Mouse (Mus musculus): ENCODE measurements at regions not wholly inside any gene's neighbourhood (a gene's known extent, or its start where the extent isn't known, plus 50 kb on each side); places are given as distances from the start of the nearest gene placed in this dataset.

DNA sequence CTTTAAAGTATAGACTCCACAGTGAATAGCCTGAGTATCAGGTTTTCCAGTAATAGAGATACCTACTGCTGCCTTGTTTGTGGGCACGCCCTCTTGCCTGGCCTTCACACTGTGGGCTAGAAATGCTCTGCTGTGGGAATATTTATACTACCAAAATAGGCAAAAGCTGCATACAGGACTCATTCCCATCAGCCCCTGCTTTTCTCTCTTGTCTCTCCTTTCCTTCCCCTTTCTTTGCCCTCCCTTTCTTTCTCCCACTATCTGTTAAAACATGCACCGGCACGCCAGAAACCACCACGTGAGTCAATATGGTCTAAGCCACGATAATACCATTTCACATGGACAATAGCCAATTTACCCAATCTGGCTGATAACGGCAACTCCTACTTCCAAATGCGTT lies 395.5 kb downstream of the Pmp22 start:
- no peak overlapping the region for H3K27ac ChIP-seq (ENCODE audit: low read length)
- no peak overlapping the region for H3K4me2 ChIP-seq (replicated peaks; ENCODE audit: low read depth, low read length)
- no peaks in the 10 kb centered on the region for H3K4me1 ChIP-seq (ENCODE audit: insufficient read depth, low read depth, low read length)
- DNase-seq (ENCODE audit: low spot score) (no peak), ATAC-seq (no peak)
- no peaks in the 10 kb centered on the region for H3K27me3 ChIP-seq (replicated peaks; ENCODE audit: insufficient read depth, low read length)
- no peak overlapping the region for H3K4me3 ChIP-seq (ENCODE audit: low read depth, low read length)
- H3K36me3 ChIP-seq (ENCODE audit: insufficient read depth, low read length): no peaks in the 10 kb centered on the region
- WGBS: 43% methylated on average over 7 of the region's 7 CpGs
- no peaks in the 10 kb centered on the region for H3K9me3 ChIP-seq (ENCODE audit: low read length)
- H3K9ac ChIP-seq (replicated peaks; ENCODE audit: low read depth): no peak overlapping the region
- TF ChIP-seq CTCF (IDR thresholded peaks at IDR 0.05): no peak
- TF ChIP-seq EP300 (IDR thresholded peaks at IDR 0.05): no peak

DNA sequence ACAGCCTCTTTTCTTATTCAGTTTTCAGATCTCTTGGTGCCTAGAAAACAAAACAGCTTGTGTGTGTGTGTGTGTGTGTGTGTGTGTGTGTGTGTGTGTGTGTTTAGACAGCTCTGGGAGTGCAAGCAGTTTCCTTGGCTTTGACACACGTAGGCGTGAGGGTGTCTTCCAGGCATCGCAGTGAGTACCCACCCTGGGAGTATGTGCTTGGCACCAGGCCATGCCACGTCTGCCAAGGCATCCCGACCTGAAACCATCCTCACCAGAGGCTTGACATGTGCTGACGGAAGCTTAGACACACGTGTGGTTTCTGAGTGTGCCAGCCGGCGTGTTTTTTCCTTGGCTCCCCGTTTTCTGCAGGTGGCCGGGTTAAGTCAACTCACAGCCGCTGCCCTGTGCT lies 396.6 kb downstream of the Pmp22 start:
- no peaks in the 10 kb centered on the region for H3K9me3 ChIP-seq (ENCODE audit: low read length)

DNA sequence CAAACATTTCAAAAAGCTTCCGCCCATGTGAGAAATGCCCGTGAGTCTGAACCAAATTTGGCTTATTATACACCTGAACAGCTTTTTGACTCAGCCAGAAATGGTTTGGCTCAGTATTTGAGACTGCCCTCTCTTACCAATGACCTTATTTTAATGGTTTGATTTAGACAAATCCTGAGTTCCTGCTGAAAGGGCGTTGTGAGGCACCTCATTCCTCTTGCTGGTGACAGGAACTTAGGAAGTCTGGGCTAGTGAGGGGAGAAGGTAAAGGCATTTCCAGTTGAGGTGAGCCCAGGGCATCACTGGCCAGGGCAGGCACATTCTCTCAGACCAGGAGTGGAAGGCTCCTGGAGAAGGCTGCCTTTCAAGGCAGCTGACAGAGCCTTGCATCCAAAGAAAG lies 396.1 kb downstream of the Hs3st3b1 start:
- no peak for TF ChIP-seq CTCF (IDR thresholded peaks at IDR 0.05)
- no peak for TF ChIP-seq EP300 (IDR thresholded peaks at IDR 0.05)
- no peak overlapping the region for H3K4me2 ChIP-seq (replicated peaks; ENCODE audit: low read depth, low read length)
- no peaks in the 10 kb centered on the region for H3K4me1 ChIP-seq (ENCODE audit: insufficient read depth, low read depth, low read length)
- no peak overlapping the region for H3K4me3 ChIP-seq (ENCODE audit: low read depth, low read length)
- H3K9ac ChIP-seq (replicated peaks; ENCODE audit: low read depth): no peak overlapping the region
- no peaks in the 10 kb centered on the region for H3K9me3 ChIP-seq (ENCODE audit: low read length)
- WGBS: 26% methylated on average over 3 of the region's 3 CpGs
- no peaks in the 10 kb centered on the region for H3K27me3 ChIP-seq (replicated peaks; ENCODE audit: insufficient read depth, low read length)
- H3K36me3 ChIP-seq (ENCODE audit: insufficient read depth, low read length): no peaks in the 10 kb centered on the region
- DNase-seq (ENCODE audit: low spot score): no peak
- ATAC-seq: no peak
- H3K27ac ChIP-seq (ENCODE audit: low read length): no peak overlapping the region

More for the DNA sequence above, 396.6 kb downstream of the Pmp22 start:
- Histone ChIP-seq H3K4me2 (replicated peaks; ENCODE audit: low read depth, low read length) (no peak overlapping the region; the same call in 1 of the 2 replicates), H3K4me1 (ENCODE audit: insufficient read depth, low read depth, low read length) (no peaks in the 10 kb centered on the region), H3K9ac (replicated peaks; ENCODE audit: low read depth) (no peak overlapping the region), H3K4me3 (ENCODE audit: low read depth, low read length) (no peak overlapping the region), H3K27me3 (replicated peaks; ENCODE audit: insufficient read depth, low read length) (no peaks in the 10 kb centered on the region), H3K27ac (ENCODE audit: low read length) (no peak overlapping the region), H3K36me3 (ENCODE audit: insufficient read depth, low read length) (no peaks in the 10 kb centered on the region)
- DNase-seq (ENCODE audit: low spot score) (no peak), ATAC-seq (no peak)
- TF ChIP-seq EP300 (IDR thresholded peaks at IDR 0.05): no peak
- no peak for TF ChIP-seq CTCF (IDR thresholded peaks at IDR 0.05)
- 18% methylated on average over 12 of the region's 12 CpGs for WGBS

DNA sequence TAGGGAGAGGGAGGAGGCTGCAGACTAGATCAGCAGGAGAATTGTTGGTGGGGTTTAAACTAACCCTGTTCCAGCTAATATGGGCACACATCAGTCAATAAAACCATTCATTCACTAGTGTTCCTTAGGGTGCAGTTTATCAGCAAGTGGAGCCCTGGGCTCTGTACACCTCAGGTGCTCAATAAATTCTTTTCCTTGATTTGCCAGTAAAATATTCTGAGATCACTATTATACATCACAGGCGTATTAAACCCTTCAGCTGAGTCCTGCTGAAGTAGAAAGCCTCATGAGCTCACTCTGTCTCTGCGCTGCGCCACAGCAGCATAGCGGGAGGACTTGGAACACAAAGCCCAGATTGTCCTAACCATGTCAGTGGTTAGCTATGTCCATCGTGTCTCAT lies 389.3 kb downstream of the Hs3st3b1 start:
- H3K4me1 ChIP-seq (ENCODE audit: insufficient read depth, low read depth, low read length): no peaks in the 10 kb centered on the region
- no peak overlapping the region for H3K4me2 ChIP-seq (replicated peaks; ENCODE audit: low read depth, low read length)
- no peak overlapping the region for H3K27ac ChIP-seq (ENCODE audit: low read length)
- ATAC-seq (no peak), DNase-seq (ENCODE audit: low spot score) (no peak)
- no peak overlapping the region for H3K4me3 ChIP-seq (ENCODE audit: low read depth, low read length)
- 80% methylated on average over 5 of the region's 5 CpGs for WGBS
- no peaks in the 10 kb centered on the region for H3K9me3 ChIP-seq (ENCODE audit: low read length)
- TF ChIP-seq EP300 (IDR thresholded peaks at IDR 0.05): no peak
- no peak for TF ChIP-seq CTCF (IDR thresholded peaks at IDR 0.05)
- no peak overlapping the region for H3K9ac ChIP-seq (replicated peaks; ENCODE audit: low read depth)
- no peaks in the 10 kb centered on the region for H3K36me3 ChIP-seq (ENCODE audit: insufficient read depth, low read length)
- H3K27me3 ChIP-seq (replicated peaks; ENCODE audit: insufficient read depth, low read length): no peaks in the 10 kb centered on the region

DNA sequence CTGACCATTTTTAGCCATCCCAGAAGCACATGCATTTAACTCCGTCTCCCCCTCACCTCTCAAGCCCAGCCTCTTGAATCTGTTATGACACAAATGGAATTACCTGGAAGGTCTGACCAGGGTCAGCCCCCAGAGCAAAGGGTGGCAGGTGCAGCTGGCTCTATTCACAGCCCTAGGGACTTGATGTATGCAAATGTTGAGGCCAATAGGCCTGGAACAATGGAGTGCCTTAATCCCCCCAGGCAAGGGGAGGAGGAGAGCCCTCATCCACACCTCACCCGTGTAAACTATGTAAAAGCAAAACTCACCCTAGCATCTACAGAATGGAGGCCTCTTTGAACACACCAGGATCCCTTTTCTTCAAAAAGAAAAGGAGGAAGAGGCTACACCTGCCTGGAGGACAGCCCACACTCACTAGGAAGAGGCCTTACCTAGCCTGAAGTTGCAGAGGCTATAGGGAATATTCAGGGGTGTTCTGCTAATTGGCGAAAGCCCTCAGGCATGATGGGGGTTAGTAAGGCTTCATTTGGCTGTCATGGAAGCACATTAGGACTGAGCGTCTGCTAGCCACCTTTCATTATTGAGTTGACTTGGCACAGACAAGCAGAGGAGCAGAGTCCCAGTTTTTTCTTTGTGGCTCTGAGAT lies 388.4 kb downstream of the Hs3st3b1 start:
- DNase-seq (ENCODE audit: low spot score) (no peak), ATAC-seq (no peak)
- Histone ChIP-seq H3K4me3 (ENCODE audit: low read depth, low read length) (no peak overlapping the region), H3K27me3 (replicated peaks; ENCODE audit: insufficient read depth, low read length) (no peaks in the 10 kb centered on the region), H3K36me3 (ENCODE audit: insufficient read depth, low read length) (no peaks in the 10 kb centered on the region), H3K9me3 (ENCODE audit: low read length) (no peaks in the 10 kb centered on the region), H3K4me1 (ENCODE audit: insufficient read depth, low read depth, low read length) (no peaks in the 10 kb centered on the region), H3K4me2 (replicated peaks; ENCODE audit: low read depth, low read length) (no peak overlapping the region), H3K27ac (ENCODE audit: low read length) (no peak overlapping the region), H3K9ac (replicated peaks; ENCODE audit: low read depth) (no peak overlapping the region)
- 57% methylated on average over 4 of the region's 4 CpGs for WGBS
- no peak for TF ChIP-seq EP300 (IDR thresholded peaks at IDR 0.05)
- TF ChIP-seq CTCF (IDR thresholded peaks at IDR 0.05): no peak

DNA sequence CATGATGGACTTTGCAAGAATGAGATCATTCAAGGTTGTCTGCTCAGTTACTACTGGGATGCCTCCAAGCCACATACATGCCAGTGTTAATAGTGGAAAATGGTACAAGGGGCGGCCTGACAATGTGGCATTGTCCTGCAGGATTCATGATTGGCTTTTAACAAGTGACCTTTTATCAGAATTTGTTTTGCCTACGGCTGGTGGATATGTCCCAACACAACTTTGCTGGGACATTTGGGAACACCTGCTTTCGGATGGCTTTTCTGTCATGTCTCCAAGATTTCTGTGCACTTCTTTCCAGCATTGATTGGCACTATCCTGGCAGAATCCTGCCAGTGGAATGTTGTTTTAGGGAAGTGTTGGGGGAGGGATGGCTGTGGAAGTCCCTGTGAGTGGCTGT lies 384.4 kb downstream of the Hs3st3b1 start:
- no peaks in the 10 kb centered on the region for H3K36me3 ChIP-seq (ENCODE audit: insufficient read depth, low read length)
- DNase-seq (ENCODE audit: low spot score): no peak
- no peaks in the 10 kb centered on the region for H3K9me3 ChIP-seq (ENCODE audit: low read length)
- H3K27me3 ChIP-seq (replicated peaks; ENCODE audit: insufficient read depth, low read length): no peaks in the 10 kb centered on the region
- no peak overlapping the region for H3K4me2 ChIP-seq (replicated peaks; ENCODE audit: low read depth, low read length)
- no peaks in the 10 kb centered on the region for H3K4me1 ChIP-seq (ENCODE audit: insufficient read depth, low read depth, low read length)
- no peak for ATAC-seq
- H3K4me3 ChIP-seq (ENCODE audit: low read depth, low read length): no peak overlapping the region
- no peak overlapping the region for H3K27ac ChIP-seq (ENCODE audit: low read length)
- no peak overlapping the region for H3K9ac ChIP-seq (replicated peaks; ENCODE audit: low read depth)
- TF ChIP-seq EP300 (IDR thresholded peaks at IDR 0.05) (no peak), CTCF (IDR thresholded peaks at IDR 0.05) (no peak)
- WGBS: 68% methylated on average over 3 of the region's 3 CpGs
